Mouse (Mus musculus) embryo, embryonic 10.5 days (tissue): Measurements from ENCODE around the gene Asphd1.

ENCODE experiments used
- DNase-seq: peaks from one replicate; pipeline ENCODE4 v3.0.0-alpha.2; 2015; ENCODE audit warnings: low spot score

The Asphd1 gene

DNA sequence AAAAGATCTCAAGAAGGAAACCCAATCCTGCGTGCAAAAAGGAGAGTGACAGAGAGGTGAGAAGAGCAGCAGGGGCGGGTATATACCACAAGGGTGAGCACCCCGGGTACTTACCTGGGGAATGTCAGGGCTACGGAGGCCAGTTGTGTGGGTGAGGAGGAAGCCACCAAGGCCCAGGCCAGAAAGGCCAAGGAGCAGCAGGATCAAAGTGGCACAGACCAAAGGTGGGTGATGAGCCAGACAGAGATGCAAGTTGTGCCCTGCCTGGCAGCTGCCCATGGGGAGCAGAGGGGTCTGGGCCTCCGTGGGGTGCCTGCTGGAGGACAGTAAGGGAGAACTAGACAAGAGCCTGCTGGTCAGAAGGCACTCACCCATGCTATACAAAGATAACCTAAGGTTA, 52.5 kb downstream of the Asphd1 start:
- no peak for DNase-seq
